Mouse (Mus musculus): ENCODE data around the gene Tyk2.

DNA sequence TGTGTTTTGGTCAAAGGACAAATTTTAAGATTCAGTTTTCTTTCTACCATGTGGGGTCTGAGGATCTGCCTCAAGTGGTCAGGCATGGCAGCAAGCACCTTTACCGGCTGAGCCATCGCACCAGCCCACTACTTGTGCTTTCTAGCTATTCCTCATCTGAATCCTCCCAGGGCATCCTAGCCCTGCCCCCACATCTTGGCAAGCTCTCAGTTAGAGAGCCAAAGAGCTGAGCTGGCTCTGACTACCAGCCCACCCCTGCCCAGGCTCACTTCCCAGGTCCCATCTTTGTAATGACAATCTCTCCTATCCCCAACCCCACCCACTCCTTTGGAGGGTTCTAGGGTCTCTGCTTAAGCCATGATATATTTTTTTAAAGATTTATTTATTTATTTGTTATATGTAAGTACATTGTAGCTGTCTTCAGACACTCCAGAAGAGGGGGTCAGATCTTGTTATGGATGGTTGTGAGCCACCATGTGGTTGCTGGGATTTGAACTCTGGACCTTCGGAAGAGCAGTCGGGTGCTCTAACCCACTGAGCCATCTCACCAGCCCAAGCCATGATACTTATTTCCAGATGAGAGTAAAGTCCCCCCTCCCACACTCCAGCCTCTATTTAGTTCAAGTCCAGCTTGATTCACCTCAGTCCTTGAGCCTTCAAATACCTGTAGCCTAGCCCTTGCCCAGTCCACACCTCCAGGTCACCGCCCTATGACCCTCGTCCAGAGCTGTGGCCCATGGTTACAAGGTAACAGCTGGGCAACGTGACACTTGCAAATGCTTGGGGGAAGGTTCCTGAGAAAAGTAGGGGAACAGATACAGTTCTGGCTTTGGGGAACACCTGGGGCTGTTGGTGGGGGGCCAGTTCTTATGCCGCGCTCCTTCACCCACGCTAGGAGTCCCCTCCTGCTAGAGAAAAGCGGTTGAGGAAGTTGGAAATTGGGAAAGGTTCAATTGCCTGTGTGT is 32.3 kb upstream of the Tyk2 start:
- TF ChIP-seq CTCF (IDR thresholded peaks at IDR 0.05; ENCODE audit: low read depth, low read length), result no peak
- TF ChIP-seq POLR2AphosphoS5 (IDR thresholded peaks at IDR 0.05; ENCODE audit: insufficient replicate concordance, low read depth, low read length), result no peak
- no peak for TF ChIP-seq TAL1 (conservative IDR thresholded peaks at IDR 0.05; ENCODE audit: low read depth, low read length)
- TF ChIP-seq GATA1 (IDR thresholded peaks at IDR 0.05; ENCODE audit: borderline replicate concordance, low read length), result no peak
- no peak for TF ChIP-seq GATA2 (IDR thresholded peaks at IDR 0.05; ENCODE audit: borderline replicate concordance, low read depth, low read length)

Data from G1E (cell line).